Mouse (Mus musculus): ENCODE measurements around the gene Syt3. TPM values are rescaled to one million over a fixed set of nuclear protein-coding genes. Genes with fewer than 3 reads are reported as not detected.

Syt3 gene
- polyA plus RNA-seq (2012; rRNA removed): 1.9 and 2.4 TPM in 2 replicates

DNA sequence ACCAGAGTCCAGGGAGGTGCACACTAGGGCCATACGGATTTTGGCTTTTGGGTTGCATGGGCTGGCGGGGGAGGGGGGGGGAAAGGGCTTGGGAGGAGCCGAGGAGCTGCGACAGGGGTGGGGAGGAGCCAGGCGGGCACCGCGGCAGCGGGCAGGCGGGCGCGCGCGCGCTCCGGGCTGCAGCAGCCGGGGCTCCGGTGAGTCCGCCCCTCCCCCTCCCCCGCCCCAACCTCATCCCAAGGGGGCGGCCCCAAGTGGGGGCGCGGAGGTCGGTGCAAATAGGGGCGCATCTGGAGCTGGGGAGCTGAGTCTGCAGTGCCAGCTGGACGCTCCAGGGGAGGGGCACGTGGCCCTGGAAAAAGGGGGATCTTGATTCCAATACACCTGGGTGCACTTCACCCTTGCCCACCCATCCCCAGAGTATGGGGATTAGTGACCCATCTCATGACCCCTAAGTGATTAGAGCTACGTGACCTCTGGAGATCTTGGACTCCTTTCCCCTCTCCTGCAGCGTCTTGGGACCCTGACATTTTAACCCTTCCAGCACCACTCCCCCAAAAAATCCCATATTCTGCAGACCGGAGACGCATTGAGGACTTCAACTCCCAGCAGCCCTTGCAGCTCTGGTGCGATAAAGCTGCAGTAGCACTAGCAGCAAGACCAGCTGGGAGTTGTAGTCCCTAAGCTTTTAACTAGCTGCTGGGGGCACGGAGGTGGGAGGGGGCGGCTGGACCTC lies at the start of gene Syt3:
Syt3 (plus strand) TSS at position 123 of the 736 bp plus-strand sequence.

DNA sequence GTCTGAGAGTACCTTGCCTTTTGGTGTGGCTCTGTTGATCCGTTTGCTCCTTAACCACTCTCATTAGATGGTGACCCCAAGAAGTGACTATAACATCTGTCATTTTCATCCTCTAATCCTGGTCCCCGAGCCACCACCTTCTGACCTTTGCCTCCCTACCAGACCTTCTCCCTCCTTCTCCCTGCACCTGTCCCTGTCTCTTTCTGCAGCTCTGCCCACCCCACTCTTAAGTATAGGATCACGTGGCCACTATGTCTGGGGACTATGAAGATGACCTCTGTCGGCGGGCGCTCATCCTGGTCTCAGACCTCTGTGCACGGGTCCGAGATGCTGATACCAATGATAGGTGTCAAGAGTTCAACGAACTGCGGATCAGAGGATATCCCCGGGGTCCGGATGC lies 1.8 kb downstream of the Syt3 start, which contains the start of gene 1700008O03Rik:
1700008O03Rik (minus strand) TSS at position 101 of the 400 bp plus-strand sequence.

GRCm38 (mm10) chr7:44428968-44429521 lies 45.1 kb downstream of the Syt3 start, which contains the start of gene Lrrc4b:
Lrrc4b (plus strand) TSS chr7:44429018.

Other genes with a start within 250 kb of the Syt3 start
- not detected in 2 replicates for gene Klk1b16, start 247.3 kb upstream of the Syt3 start, polyA plus RNA-seq (2012; rRNA removed)
- 0.07 and 0.10 TPM in 2 replicates for gene Klk1b24, start 195.9 kb upstream of the Syt3 start, polyA plus RNA-seq (2012; rRNA removed)
- gene Klk1b3, start 185.9 kb upstream of the Syt3 start, polyA plus RNA-seq (2012; rRNA removed): not detected in 2 replicates
- gene Klk1b4, start 176.7 kb upstream of the Syt3 start, polyA plus RNA-seq (2012; rRNA removed): not detected in 2 replicates
- not detected in 2 replicates for gene Klk1b5, start 168.2 kb upstream of the Syt3 start, polyA plus RNA-seq (2012; rRNA removed)
- gene Klk1, start 158.7 kb upstream of the Syt3 start, polyA plus RNA-seq (2012; rRNA removed): 0.17 TPM in 1 of 2 replicates, not detected in the other
- not detected in 2 replicates for gene Gm36864, start 147.9 kb upstream of the Syt3 start, polyA plus RNA-seq (2012; rRNA removed)
- gene 1700028J19Rik, start 137.4 kb upstream of the Syt3 start, polyA plus RNA-seq (2012; rRNA removed): 0.86 and 1.6 TPM in 2 replicates
- gene 2410002F23Rik, start 137.4 kb upstream of the Syt3 start, polyA plus RNA-seq (2012; rRNA removed): 151 and 244 TPM in 2 replicates
- gene Acp4, start 126.7 kb upstream of the Syt3 start, polyA plus RNA-seq (2012; rRNA removed): not detected in 2 replicates
- gene Gm15517, start 122.7 kb upstream of the Syt3 start, polyA plus RNA-seq (2012; rRNA removed): 0.78 TPM in 1 of 2 replicates, not detected in the other
- gene Clec11a, start 77.2 kb upstream of the Syt3 start, polyA plus RNA-seq (2012; rRNA removed): 1.2 and 1.5 TPM in 2 replicates
- gene Shank1, start 73.8 kb upstream of the Syt3 start, polyA plus RNA-seq (2012; rRNA removed): 7.0 and 8.0 TPM in 2 replicates
- gene 1700008O03Rik, start 1.7 kb downstream of the Syt3 start, polyA plus RNA-seq (2012; rRNA removed): 2.5 and 6.3 TPM in 2 replicates
- 62.6 and 90.8 TPM in 2 replicates for gene Lrrc4b, start 44.9 kb downstream of the Syt3 start, polyA plus RNA-seq (2012; rRNA removed)
- gene Aspdh, start 81.3 kb downstream of the Syt3 start, polyA plus RNA-seq (2012; rRNA removed): 7.5 and 7.7 TPM in 2 replicates
- gene Josd2, start 83.9 kb downstream of the Syt3 start, polyA plus RNA-seq (2012; rRNA removed): 91.6 and 95.2 TPM in 2 replicates
- gene Emc10, start 112.4 kb downstream of the Syt3 start, polyA plus RNA-seq (2012; rRNA removed): 102 and 117 TPM in 2 replicates
- 28.7 and 40.6 TPM in 2 replicates for gene Fam71e1, start 112.5 kb downstream of the Syt3 start, polyA plus RNA-seq (2012; rRNA removed)
- gene Mybpc2, start 140.6 kb downstream of the Syt3 start, polyA plus RNA-seq (2012; rRNA removed): 0.01 TPM in 1 of 2 replicates, not detected in the other
- gene Spib, start 148.0 kb downstream of the Syt3 start, polyA plus RNA-seq (2012; rRNA removed): 0.07 and 0.09 TPM in 2 replicates
- gene Pold1, start 164.7 kb downstream of the Syt3 start, polyA plus RNA-seq (2012; rRNA removed): 107 and 108 TPM in 2 replicates
- 76.6 and 80.4 TPM in 2 replicates for gene Nr1h2, start 169.8 kb downstream of the Syt3 start, polyA plus RNA-seq (2012; rRNA removed)
- 0.13 and 0.20 TPM in 2 replicates for gene Napsa, start 188.3 kb downstream of the Syt3 start, polyA plus RNA-seq (2012; rRNA removed)
- 8.0 and 8.3 TPM in 2 replicates for gene Kcnc3, start 206.6 kb downstream of the Syt3 start, polyA plus RNA-seq (2012; rRNA removed)

All from central nervous system, embryonic 11.5 days (tissue).